Mouse (Mus musculus) R1 (cell line): ENCODE results near the gene Lctl.
"Not testable (repeated sequence)": the region's sequence is repeated elsewhere in the genome, so short reads cannot be mapped to it uniquely, and the experiment has no call there.

Source experiments
- DNase-seq: peaks from one replicate; pipeline ENCODE4 v3.0.0-alpha.2; 2018; ENCODE audit warnings: low read depth, low spot score

Gene Lctl

DNA sequence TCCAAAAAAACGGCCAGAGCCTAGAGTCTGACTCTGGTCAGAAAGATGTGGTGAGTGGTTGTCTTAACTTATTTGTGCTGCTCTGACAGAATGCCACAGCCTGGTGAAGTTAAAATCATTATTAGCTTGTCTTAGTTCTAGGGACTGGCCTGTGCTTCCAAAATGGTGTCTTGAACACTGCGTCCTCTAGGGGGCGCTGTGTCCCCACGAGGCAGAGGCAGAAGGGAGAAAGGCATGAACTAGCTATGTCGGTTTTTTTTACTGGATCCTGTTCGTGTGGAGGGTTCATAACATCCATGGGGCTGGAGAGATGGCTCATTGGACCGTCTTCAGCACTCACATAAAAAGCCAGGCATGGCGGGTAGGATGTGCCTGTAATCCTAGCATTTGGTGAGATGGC is 3.0 kb downstream of the Lctl start:
- peak; percentile 92 for DNase-seq

- DNase-seq: peak; percentile 95
These were observed 3.8 kb downstream of the Lctl start for GRCm38 (mm10) chr9:64120584-64121277.

DNA sequence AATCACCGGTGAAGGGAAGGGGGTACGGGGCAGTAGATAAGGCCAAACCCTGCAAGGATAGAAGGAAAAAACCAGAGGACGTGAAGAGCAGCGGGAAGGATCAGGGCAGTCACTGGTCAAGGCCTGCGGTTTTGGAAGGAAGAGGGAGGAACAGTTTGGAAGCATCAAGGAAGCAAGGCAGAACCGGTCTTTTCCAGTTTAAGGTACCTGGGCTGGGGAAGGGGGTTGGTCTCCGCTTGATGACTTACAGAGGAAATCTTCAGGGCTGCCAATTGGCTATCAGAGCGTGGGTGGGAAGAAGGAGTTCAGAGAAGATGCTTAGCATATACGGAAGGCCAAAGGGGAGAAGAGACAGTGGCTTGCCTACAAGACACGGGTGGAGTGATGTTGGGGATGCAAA is 5.7 kb downstream of the Lctl start:
- DNase-seq: peak; percentile 97

DNA sequence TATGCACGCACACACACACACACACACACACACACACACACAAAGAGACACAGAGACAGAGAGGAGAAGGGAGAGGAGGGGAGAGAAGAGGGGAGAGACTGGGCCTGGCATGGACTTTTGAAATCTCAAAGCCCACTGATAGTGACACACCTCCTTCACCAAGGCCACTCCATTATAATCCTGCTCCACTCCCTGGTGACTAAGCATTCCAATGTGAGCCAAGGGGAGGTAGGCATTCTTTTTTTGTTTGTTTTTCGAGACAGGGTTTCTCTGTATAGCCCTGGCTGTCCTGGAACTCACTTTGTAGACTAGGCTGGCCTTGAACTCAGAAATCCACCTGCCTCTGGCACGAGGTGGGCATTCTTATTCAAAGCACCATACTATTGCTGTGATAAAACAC is 7.9 kb downstream of the Lctl start:
- peak; percentile 90 for DNase-seq

- no peak for DNase-seq
These were observed 8.4 kb downstream of the Lctl start for GRCm38 (mm10) chr9:64125307-64125706.

DNA sequence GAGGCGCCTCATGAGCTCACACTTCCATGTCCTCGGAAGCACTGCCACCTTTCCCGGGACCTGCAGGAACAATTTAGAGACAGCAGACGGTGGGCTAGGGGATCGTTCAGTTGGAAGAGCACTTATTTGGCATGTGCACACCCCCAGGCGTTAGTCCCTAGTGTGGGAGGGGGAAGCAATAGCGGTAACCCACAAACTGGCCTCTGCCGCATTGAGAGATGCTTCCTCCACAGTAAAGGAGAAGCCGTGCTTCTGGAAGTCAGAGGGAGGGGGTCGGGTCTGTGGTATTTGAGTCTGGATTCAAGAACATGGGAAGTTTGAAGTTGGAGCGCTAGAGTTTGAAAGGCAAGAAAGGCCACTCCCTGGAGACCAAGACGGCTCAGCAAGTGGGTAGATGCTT is 9.2 kb downstream of the Lctl start:
- peak; percentile 49 for DNase-seq

DNA sequence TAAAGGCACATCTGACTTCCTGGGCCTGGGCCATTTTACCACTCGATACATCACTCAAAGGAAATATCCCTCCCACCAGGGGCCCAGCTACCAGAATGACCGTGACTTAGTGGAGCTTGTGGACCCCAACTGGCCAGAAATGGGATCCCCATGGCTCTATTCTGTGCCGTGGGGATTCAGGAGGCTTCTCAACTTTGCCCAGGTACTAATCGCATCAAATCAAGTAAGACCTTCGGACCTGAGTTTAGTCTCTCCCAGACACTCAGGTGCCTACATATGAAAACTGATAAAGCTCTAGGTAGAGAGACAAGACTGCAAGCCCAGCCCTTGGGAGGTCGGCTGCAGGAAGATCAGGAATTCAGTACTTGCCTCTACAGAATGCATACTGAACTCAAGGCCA is 14.7 kb downstream of the Lctl start:
- DNase-seq: no peak

DNA sequence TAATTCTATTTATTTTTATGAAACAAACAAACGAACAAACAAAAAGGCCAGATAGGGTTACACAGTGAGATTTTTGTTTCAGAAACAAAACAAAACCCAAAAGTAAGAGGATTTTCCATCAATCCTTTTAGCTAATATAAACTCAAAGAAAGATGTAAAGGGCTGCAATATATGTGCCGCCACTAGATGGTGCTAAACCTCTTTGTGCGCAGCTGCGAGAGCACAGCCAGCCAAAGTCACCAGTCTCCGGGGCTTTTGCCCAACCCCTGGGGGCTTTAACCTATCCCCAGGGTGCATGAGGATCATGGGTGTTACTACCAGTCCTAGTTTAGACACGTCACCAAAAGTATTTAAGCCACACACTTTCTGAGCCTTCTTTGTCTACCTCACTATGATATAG is 21.9 kb downstream of the Lctl start:
- peak; percentile 60 for DNase-seq

DNA sequence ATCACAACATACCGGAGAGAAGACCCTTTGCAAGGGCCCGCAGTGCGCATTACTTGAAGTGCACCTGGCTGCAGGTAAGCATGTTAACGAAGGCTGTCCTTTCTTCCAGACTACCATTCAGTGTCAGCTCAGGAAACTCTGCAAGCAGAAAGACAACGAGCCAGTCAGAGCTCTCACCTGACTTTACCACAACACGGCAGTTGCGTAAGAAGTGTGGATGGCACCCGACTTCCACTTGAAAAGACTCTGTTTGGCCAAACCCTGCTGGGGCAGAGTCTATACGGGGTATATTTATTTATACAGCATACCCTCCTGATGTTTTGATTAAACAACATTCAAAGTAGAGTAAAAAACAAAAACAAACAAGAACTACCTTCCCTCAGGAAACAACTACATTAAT is 22.9 kb downstream of the Lctl start:
- no peak for DNase-seq

GRCm38 (mm10) chr9:64156641-64157040 is 39.7 kb downstream of the Lctl start:
- DNase-seq: no peak

- no peak for DNase-seq
These were observed 43.5 kb downstream of the Lctl start for GRCm38 (mm10) chr9:64160471-64160870.

DNA sequence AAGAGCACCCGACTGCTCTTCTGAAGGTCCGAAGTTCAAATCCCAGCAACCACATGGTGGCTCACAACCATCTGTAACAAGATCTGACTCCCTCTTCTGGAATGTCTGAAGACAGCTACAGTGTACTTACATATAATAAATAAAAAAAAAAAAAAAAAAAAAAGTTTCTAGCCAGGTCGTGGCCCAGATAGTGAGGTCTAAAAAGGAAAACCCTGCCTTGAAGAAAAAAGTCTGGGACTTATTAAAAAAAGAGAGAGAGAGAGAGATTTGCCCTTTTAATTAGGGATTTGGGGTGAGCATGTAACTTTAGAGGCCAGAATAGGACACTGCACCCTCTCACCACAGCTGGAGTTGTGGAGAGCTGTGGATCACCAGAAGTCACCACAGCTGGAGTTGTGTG is 53.0 kb downstream of the Lctl start:
- not testable (repeated sequence) for DNase-seq

DNA sequence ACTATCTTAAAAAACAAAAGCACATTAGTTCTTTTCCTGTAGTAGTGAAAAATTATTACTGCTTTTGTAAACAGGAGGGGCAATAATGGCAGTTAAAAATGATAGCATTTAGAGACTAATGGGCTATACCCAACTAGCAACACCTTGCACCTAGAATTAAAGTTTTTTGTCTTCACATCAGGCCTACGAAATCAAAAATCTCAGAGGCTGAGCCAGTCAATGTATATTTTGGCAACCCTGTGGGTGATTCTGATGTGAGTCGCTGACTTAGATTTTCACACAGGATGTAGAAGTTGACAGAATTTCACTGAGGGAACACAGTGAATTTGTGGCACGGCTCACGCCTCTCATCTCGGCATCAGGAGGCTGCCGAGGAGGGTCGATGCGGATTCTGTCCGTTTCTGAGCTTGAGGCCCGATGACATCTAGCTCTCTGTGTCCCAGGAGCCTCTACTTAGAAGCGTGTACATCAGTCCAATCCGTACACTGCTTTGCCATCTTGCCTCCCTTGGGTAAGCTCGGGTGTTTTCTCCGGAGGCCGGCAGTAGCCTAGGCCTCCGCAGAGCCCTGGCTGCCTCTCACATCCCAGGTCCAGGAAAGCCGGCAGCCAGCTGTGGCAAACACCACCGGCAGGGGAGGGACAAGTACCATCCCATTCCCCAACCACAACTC is 55.3 kb downstream of the Lctl start:
- DNase-seq: no peak

DNA sequence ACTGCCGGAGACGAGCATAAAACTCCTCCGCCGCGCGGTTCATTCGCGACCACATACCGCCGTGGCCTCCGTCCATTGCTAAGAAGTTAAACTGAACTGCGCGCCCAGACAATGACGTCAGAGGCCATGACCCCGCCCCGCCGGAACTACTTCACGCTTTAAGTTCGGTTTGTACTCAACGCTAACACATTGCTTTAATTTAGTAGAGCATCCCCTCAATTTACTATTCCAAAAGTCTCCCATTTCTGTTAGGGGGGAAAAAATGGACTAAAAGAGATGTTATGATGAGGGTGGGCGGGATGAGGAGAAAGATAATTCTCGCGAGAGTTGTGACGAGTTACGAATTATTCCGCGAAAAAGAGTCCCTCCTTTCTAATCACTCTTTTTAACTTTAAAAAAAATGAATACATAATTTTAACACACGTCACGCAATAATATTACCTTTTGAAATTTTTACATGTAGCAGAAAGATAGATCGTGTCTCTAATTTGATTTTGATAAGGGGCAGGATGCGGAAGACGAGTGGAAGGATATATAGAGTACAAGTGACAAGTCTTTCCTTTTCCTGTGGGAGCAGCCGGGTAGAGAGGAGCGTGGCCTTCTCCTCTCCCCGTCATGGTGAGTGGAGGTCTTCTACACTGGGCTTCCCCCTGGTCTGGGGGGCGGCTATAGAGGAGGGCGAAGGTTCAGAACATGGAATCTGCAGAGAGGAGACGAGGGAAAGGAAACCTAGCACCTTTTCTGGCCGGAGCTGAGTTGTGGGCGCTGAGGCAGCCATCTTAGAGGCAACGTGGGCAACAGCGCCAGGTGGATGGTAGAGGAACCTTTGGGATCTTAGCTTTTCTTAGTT is 56.1 kb downstream of the Lctl start, which contains the start of the genes Zwilch and Rpl4:
Gene Zwilch, minus strand, starts transcription at position 289 of the 850 bp plus-strand sequence.
Gene Rpl4, plus strand, starts transcription at position 560 of the 850 bp plus-strand sequence.
- DNase-seq: peak; percentile 94

- no peak for DNase-seq
These were observed 56.8 kb downstream of the Lctl start for GRCm38 (mm10) chr9:64173666-64174220.

DNA sequence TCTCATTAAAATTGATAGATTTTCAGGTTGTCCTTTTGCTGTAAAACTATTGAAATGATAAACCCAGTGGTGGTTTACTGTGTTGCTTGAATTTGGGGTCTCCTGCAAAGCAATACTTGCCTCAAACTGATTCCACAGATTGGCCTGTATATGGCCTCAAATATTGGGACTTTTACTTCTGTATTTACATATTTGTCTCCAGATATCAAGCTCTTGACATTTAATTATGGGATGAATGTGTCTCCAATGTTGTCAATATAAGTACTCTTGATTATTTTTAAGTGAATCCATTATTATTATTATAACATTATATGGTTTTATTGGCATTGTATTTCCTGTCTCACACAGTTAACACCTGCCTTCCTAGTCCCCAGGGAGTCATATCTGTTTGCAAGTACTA is 57.4 kb downstream of the Lctl start:
- no peak for DNase-seq

GRCm38 (mm10) chr9:64174766-64175165 is 57.8 kb downstream of the Lctl start:
- no peak for DNase-seq

DNA sequence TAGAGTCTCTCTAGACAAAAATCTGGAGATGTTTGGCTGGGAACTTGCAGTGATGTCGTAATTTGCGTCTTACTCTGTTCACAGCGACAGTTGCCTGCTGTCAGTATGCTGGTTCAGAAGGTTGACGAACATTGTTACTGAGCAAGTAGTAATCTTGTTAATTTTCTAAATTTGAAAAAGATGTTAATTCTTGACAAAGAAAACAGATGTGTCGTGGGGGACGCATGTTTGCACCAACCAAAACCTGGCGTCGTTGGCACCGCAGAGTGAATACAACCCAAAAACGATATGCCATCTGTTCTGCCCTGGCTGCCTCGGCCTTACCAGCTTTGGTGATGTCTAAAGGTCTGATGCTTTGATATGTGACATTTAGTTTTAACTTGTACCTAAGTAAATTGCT is 58.4 kb downstream of the Lctl start:
- no peak for DNase-seq

DNA sequence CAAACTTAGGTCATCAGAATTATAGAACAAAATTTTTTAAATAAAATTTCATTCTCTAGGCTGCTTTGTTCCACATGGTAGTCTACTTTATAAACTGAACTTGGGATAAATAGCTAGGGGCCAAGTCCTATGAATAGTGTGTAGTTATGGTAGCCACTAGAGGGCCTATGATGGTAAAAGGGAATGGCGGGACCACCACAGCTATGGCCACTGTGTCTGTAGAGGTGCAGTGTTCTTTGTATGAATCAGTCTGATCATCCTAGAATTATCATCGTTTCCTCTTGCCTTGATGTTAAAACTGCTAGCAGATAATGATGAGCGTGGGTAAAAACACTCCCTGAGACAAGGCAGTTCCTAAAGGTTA is 61.6 kb downstream of the Lctl start:
- peak; percentile 75 for DNase-seq

GRCm38 (mm10) chr9:64178974-64179646 is 62.2 kb downstream of the Lctl start, which contains the start of gene Snapc5:
TSS of gene Snapc5 (plus strand) at chr9:64179274.
- peak; percentile 98 for DNase-seq

GRCm38 (mm10) chr9:64183295-64183694 is 66.3 kb downstream of the Lctl start:
- DNase-seq: not testable (repeated sequence)
